Mouse (Mus musculus): Measurements from ENCODE around the gene Zfp987.
"Not testable (repeated sequence)": the region's sequence is repeated elsewhere in the genome, so short reads cannot be mapped to it uniquely, and the experiment has no call there.

The Zfp987 gene

GRCm38 (mm10) chr4:146096998-146097397 is at the start of gene Zfp987:
Zfp987 (plus strand) TSS chr4:146097298.
- not testable (repeated sequence) for DNase-seq (ENCODE audit: extremely low spot score)

- not testable (repeated sequence) for DNase-seq (ENCODE audit: extremely low spot score)
Measured at GRCm38 (mm10) chr4:146052536-146052935, 44.6 kb upstream of the Zfp987 start.

GRCm38 (mm10) chr4:146053445-146053844 is 43.7 kb upstream of the Zfp987 start:
- DNase-seq (ENCODE audit: extremely low spot score), result not testable (repeated sequence)

- DNase-seq (ENCODE audit: extremely low spot score), result no peak
Measured at GRCm38 (mm10) chr4:146055335-146055734, 41.8 kb upstream of the Zfp987 start.

GRCm38 (mm10) chr4:146058646-146059045 is 38.5 kb upstream of the Zfp987 start:
- not testable (repeated sequence) for DNase-seq (ENCODE audit: extremely low spot score)

GRCm38 (mm10) chr4:146059078-146059477 is 38.0 kb upstream of the Zfp987 start:
- not testable (repeated sequence) for DNase-seq (ENCODE audit: extremely low spot score)

GRCm38 (mm10) chr4:146059974-146060693 is 37.0 kb upstream of the Zfp987 start:
- not testable (repeated sequence) for DNase-seq (ENCODE audit: extremely low spot score)

GRCm38 (mm10) chr4:146061082-146061481 is 36.0 kb upstream of the Zfp987 start:
- not testable (repeated sequence) for DNase-seq (ENCODE audit: extremely low spot score)

- DNase-seq (ENCODE audit: extremely low spot score), result not testable (repeated sequence)
Measured at GRCm38 (mm10) chr4:146062021-146062420, 35.1 kb upstream of the Zfp987 start.

GRCm38 (mm10) chr4:146063001-146063400 is 34.1 kb upstream of the Zfp987 start:
- DNase-seq (ENCODE audit: extremely low spot score), result not testable (repeated sequence)

- DNase-seq (ENCODE audit: extremely low spot score), result not testable (repeated sequence)
Measured at GRCm38 (mm10) chr4:146063621-146064020, 33.5 kb upstream of the Zfp987 start.

GRCm38 (mm10) chr4:146064807-146065206 is 32.3 kb upstream of the Zfp987 start:
- DNase-seq (ENCODE audit: extremely low spot score), result not testable (repeated sequence)

GRCm38 (mm10) chr4:146066932-146067580 is 30.0 kb upstream of the Zfp987 start:
- peak; percentile 37 for DNase-seq (ENCODE audit: extremely low spot score)

- DNase-seq (ENCODE audit: extremely low spot score), result peak; percentile 27
Measured at GRCm38 (mm10) chr4:146067594-146067993, 29.5 kb upstream of the Zfp987 start.

- DNase-seq (ENCODE audit: extremely low spot score), result not testable (repeated sequence)
Measured at GRCm38 (mm10) chr4:146073264-146073663, 23.8 kb upstream of the Zfp987 start.

- DNase-seq (ENCODE audit: extremely low spot score), result not testable (repeated sequence)
Measured at GRCm38 (mm10) chr4:146101448-146101847, 4.3 kb downstream of the Zfp987 start.

GRCm38 (mm10) chr4:146156524-146156923 is 59.4 kb downstream of the Zfp987 start, which contains the start of gene Zfp600:
Zfp600 (plus strand) TSS chr4:146156824.
- not testable (repeated sequence) for DNase-seq (ENCODE audit: extremely low spot score)

GRCm38 (mm10) chr4:146162893-146163292 is 65.8 kb downstream of the Zfp987 start:
- not testable (repeated sequence) for DNase-seq (ENCODE audit: extremely low spot score)

GRCm38 (mm10) chr4:146167202-146167832 is 70.2 kb downstream of the Zfp987 start:
- peak; percentile 0 for DNase-seq (ENCODE audit: extremely low spot score)

GRCm38 (mm10) chr4:146167879-146168532 is 70.9 kb downstream of the Zfp987 start:
- peak; percentile 9 for DNase-seq (ENCODE audit: extremely low spot score)

- not testable (repeated sequence) for DNase-seq (ENCODE audit: extremely low spot score)
Measured at GRCm38 (mm10) chr4:146168730-146169215, 71.7 kb downstream of the Zfp987 start.

Measured in embryo, embryonic 9.5 days (tissue).